Mouse (Mus musculus): ENCODE results near the gene Jade3. TPM values are rescaled to one million over a fixed set of nuclear protein-coding genes. Genes with fewer than 3 reads are reported as not detected.

Jade3 gene
- polyA plus RNA-seq, 1 experiment from 2014 or later: 8.3 TPM

- H3K36me3 ChIP-seq: no peaks in the 10 kb centered on the region
- 0 out of 2 replicates have a peak within 1 kb of the TSS, but pooled peaks have one; percentile 26 for H3K4me3 ChIP-seq
- 66% methylated on average over 3 of the region's 3 CpGs for WGBS
- H3K27me3 ChIP-seq (replicated peaks): no peaks in the 10 kb centered on the region
- H3K4me2 ChIP-seq (replicated peaks): peak within 1 kb of the TSS; percentile 61
- H3K27ac ChIP-seq: no peak within 1 kb of the TSS
- ATAC-seq (ENCODE audit: low FRiP score, low read depth): no peak
- H3K9me3 ChIP-seq: no peaks in the 10 kb centered on the region
- H3K4me1 ChIP-seq: no peaks in the 10 kb centered on the region
- no peak within 1 kb of the TSS for H3K9ac ChIP-seq
Measured at GRCm38 (mm10) chrX:20549532-20549931, 124.0 kb downstream of the Jade3 start, which contains the start of gene Rgn. Rgn (plus strand) TSS chrX:20549787.

GRCm38 (mm10) chrX:20552199-20552598 is 126.7 kb downstream of the Jade3 start:
- Histone ChIP-seq H3K9ac (no peak overlapping the region), H3K9me3 (no peaks in the 10 kb centered on the region), H3K36me3 (no peaks in the 10 kb centered on the region), H3K4me2 (replicated peaks) (no peak overlapping the region), H3K4me1 (no peaks in the 10 kb centered on the region), H3K27me3 (replicated peaks) (no peaks in the 10 kb centered on the region), H3K4me3 (no peak overlapping the region), H3K27ac (no peak overlapping the region)
- ATAC-seq (ENCODE audit: low FRiP score, low read depth): no peak
- WGBS: 79% methylated on average over 2 of the region's 2 CpGs

- H3K9ac ChIP-seq: no peak overlapping the region
- no peak for ATAC-seq (ENCODE audit: low FRiP score, low read depth)
- H3K36me3 ChIP-seq: no peaks in the 10 kb centered on the region
- H3K4me3 ChIP-seq: no peak overlapping the region
- no peaks in the 10 kb centered on the region for H3K27me3 ChIP-seq (replicated peaks)
- H3K4me2 ChIP-seq (replicated peaks): no peak overlapping the region
- H3K4me1 ChIP-seq: no peaks in the 10 kb centered on the region
- WGBS: 63% methylated on average over 1 of the region's 1 CpGs
- H3K9me3 ChIP-seq: no peaks in the 10 kb centered on the region
- no peak overlapping the region for H3K27ac ChIP-seq
Measured at GRCm38 (mm10) chrX:20561846-20562245, 136.4 kb downstream of the Jade3 start.

- 79% methylated on average over 4 of the region's 4 CpGs for WGBS
- no peaks in the 10 kb centered on the region for H3K36me3 ChIP-seq
- no peak overlapping the region for H3K9ac ChIP-seq
- no peaks in the 10 kb centered on the region for H3K9me3 ChIP-seq
- H3K27me3 ChIP-seq (replicated peaks): no peaks in the 10 kb centered on the region
- no peak for ATAC-seq (ENCODE audit: low FRiP score, low read depth)
- no peak overlapping the region for H3K27ac ChIP-seq
- no peaks in the 10 kb centered on the region for H3K4me1 ChIP-seq
- no peak overlapping the region for H3K4me3 ChIP-seq
- H3K4me2 ChIP-seq (replicated peaks): no peak overlapping the region
Measured at GRCm38 (mm10) chrX:20563941-20564340, 138.5 kb downstream of the Jade3 start.

Other genes starting within 250 kb of the Jade3 start
- gene Slc9a7, start 133.9 kb upstream of the Jade3 start, polyA plus RNA-seq (2016; fragmentation: Nextera tagmentation; extraction: Ambion mirVana): 3.4 and 5.0 TPM in 2 replicates
- gene Rp2, start 61.2 kb upstream of the Jade3 start, polyA plus RNA-seq (2016; fragmentation: Nextera tagmentation; extraction: Ambion mirVana): 17.1 and 19.7 TPM in 2 replicates
- gene Rgn, start 124.1 kb downstream of the Jade3 start, polyA plus RNA-seq (2016; fragmentation: Nextera tagmentation; extraction: Ambion mirVana): 0.15 and 0.17 TPM in 2 replicates
- 72.1 and 75.2 TPM in 2 replicates for gene Rbm10, start 191.8 kb downstream of the Jade3 start, polyA plus RNA-seq (2016; fragmentation: Nextera tagmentation; extraction: Ambion mirVana)
- gene Ndufb11, start 191.9 kb downstream of the Jade3 start, polyA plus RNA-seq (2016; fragmentation: Nextera tagmentation; extraction: Ambion mirVana): 207 and 224 TPM in 2 replicates
- gene Uba1, start 232.6 kb downstream of the Jade3 start, polyA plus RNA-seq (2016; fragmentation: Nextera tagmentation; extraction: Ambion mirVana): 380 and 406 TPM in 2 replicates